8 mouse cellular contexts compared by ENCODE assay signal in genomic region chr7:130577388-130578003, GRCm38 (mm10). TPM values are rescaled to one million over a fixed set of nuclear protein-coding genes. Genes with fewer than 3 reads are reported as not detected.
DNase-seq lines count a peak whose midpoint lies in the region; ATAC-seq and TF ChIP-seq lines count a peak whose summit lies in the region.

Gene Tacc2, plus strand, starts transcription at chr7:130577438.

- peak within 1 kb of the TSS; percentile 15; the same call in 1 of the 2 replicates for H3K4me2 ChIP-seq in forebrain, embryonic 14.5 days (ENCODE audit: low read length)
- peak within 1 kb of the TSS; percentile 31 for H3K4me2 ChIP-seq in hindbrain, embryonic 12.5 days (replicated peaks)
- peak within 1 kb of the TSS; percentile 47 for H3K4me2 ChIP-seq in liver, embryonic 11.5 days

- no peaks in the 10 kb centered on the region for H3K36me3 ChIP-seq in thymus, adult 2 months (ENCODE audit: control insufficient read depth, insufficient read depth, low read length)
- no peaks in the 10 kb centered on the region for H3K36me3 ChIP-seq in forebrain, embryonic 14.5 days (ENCODE audit: control insufficient read depth, insufficient read depth, low read length)
- no peaks in the 10 kb centered on the region for H3K36me3 ChIP-seq in hindbrain, embryonic 12.5 days
- no peaks in the 10 kb centered on the region for H3K36me3 ChIP-seq in liver, embryonic 11.5 days (ENCODE audit: control insufficient read depth, insufficient read depth, low read length)

- 54% methylated on average over 15 of the region's 15 CpGs for WGBS in thymus, adult 2 months
- 50% methylated on average over 15 of the region's 15 CpGs for WGBS in forebrain, embryonic 14.5 days
- WGBS in hindbrain, embryonic 12.5 days: 51% methylated on average over 15 of the region's 15 CpGs
- WGBS in liver, embryonic 11.5 days: 30% methylated on average over 15 of the region's 15 CpGs

- H3K4me3 ChIP-seq in thymus, adult 2 months (ENCODE audit: control insufficient read depth, insufficient read depth, low read length): no peak within 1 kb of the TSS
- H3K4me3 ChIP-seq in forebrain, embryonic 14.5 days (ENCODE audit: low read depth, low read length): no peak within 1 kb of the TSS
- H3K4me3 ChIP-seq in hindbrain, embryonic 12.5 days: no peak within 1 kb of the TSS; the same call in 1 of the 2 replicates
- H3K4me3 ChIP-seq in liver, embryonic 11.5 days (ENCODE audit: low read depth, low read length): peak within 1 kb of the TSS; percentile 14; the same call in 1 of the 2 replicates

- no peaks in the 10 kb centered on the region for H3K27me3 ChIP-seq in thymus, adult 2 months (ENCODE audit: control insufficient read depth, insufficient read depth, low read length)
- no peaks in the 10 kb centered on the region for H3K27me3 ChIP-seq in forebrain, embryonic 14.5 days (replicated peaks; ENCODE audit: control insufficient read depth, insufficient read depth, low read length)
- H3K27me3 ChIP-seq in hindbrain, embryonic 12.5 days: no peaks in the 10 kb centered on the region
- H3K27me3 ChIP-seq in liver, embryonic 11.5 days (replicated peaks; ENCODE audit: control insufficient read depth, insufficient read depth, low read length): no peaks in the 10 kb centered on the region

- no peak within 1 kb of the TSS for H3K9ac ChIP-seq in forebrain, embryonic 14.5 days (ENCODE audit: low read length)
- no peak within 1 kb of the TSS for H3K9ac ChIP-seq in hindbrain, embryonic 12.5 days
- H3K9ac ChIP-seq in liver, embryonic 11.5 days (ENCODE audit: low read depth, low read length): no peak within 1 kb of the TSS

- no peak within 1 kb of the TSS for H3K27ac ChIP-seq in thymus, adult 2 months (ENCODE audit: control insufficient read depth, insufficient read depth, low read length)
- H3K27ac ChIP-seq in forebrain, embryonic 14.5 days (ENCODE audit: low read depth, low read length): peak within 1 kb of the TSS; percentile 41; the same call in 1 of the 2 replicates
- peak within 1 kb of the TSS; percentile 30; the same call in 1 of the 2 replicates for H3K27ac ChIP-seq in hindbrain, embryonic 12.5 days
- no peak within 1 kb of the TSS for H3K27ac ChIP-seq in liver, embryonic 11.5 days (ENCODE audit: low read depth, low read length)

- no peak for TF ChIP-seq CTCF in thymus, adult 2 months (IDR thresholded peaks at IDR 0.05; ENCODE audit: borderline replicate concordance, control insufficient read depth, extremely low read depth, insufficient read depth, low read length, poor library complexity)

- no peak for TF ChIP-seq POLR2A in thymus, adult 2 months (IDR thresholded peaks at IDR 0.05; ENCODE audit: control insufficient read depth, extremely low read depth, insufficient read depth, low read length, poor library complexity)

- ATAC-seq in forebrain, embryonic 14.5 days: no peak
- no peak for ATAC-seq in hindbrain, embryonic 12.5 days (ENCODE audit: low FRiP score)
- ATAC-seq in liver, embryonic 11.5 days (replicated peaks; ENCODE audit: low FRiP score): no peak

- no peaks in the 10 kb centered on the region for H3K9me3 ChIP-seq in forebrain, embryonic 14.5 days (replicated peaks; ENCODE audit: control insufficient read depth, low read length)
- H3K9me3 ChIP-seq in hindbrain, embryonic 12.5 days (replicated peaks): no peaks in the 10 kb centered on the region
- H3K9me3 ChIP-seq in liver, embryonic 11.5 days (ENCODE audit: control insufficient read depth, low read length): no peaks in the 10 kb centered on the region

- no peak for DNase-seq in thymus, adult 2 months
- no peak for DNase-seq in thymus, postnatal 25 days
- no peak for DNase-seq in forebrain, embryonic 14.5 days (ENCODE audit: low spot score)
- DNase-seq in liver, embryonic 11.5 days (ENCODE audit: low spot score): no peak
- DNase-seq in yolk sac, embryonic 10.5 days (ENCODE audit: low spot score): peak; percentile 56
- no peak for DNase-seq in urinary bladder, postnatal 36 days (ENCODE audit: low spot score in 2 of 2)
- no peak for DNase-seq in cerebellum, postnatal 10 days

- 0 out of 2 replicates have a peak, but pooled peaks cover 3% of the 10 kb centered on the region for H3K4me1 ChIP-seq in thymus, adult 2 months (replicated peaks; ENCODE audit: control insufficient read depth, insufficient read depth, low read length)
- peaks cover 4% of the 10 kb centered on the region for H3K4me1 ChIP-seq in forebrain, embryonic 14.5 days (ENCODE audit: control insufficient read depth, insufficient read depth, low read length)
- H3K4me1 ChIP-seq in hindbrain, embryonic 12.5 days: peaks cover 8% of the 10 kb centered on the region; the same call in 1 of the 2 replicates
- no peaks in the 10 kb centered on the region for H3K4me1 ChIP-seq in liver, embryonic 11.5 days (replicated peaks; ENCODE audit: control insufficient read depth, insufficient read depth, low read length)

RNA-seq across cellular contexts. Expression of gene Tacc2, which starts in this region (rescaled TPM):
- 31.9 and 41.1 TPM in 2 replicates for polyA plus RNA-seq in thymus, adult 2 months (2012; rRNA removed)
- polyA plus RNA-seq in forebrain, embryonic 14.5 days (2014; fragmentation: Nextera tagmentation; extraction: Ambion mirVana): 40.2 and 47.9 TPM in 2 replicates
- 69.4 and 75.5 TPM in 2 replicates for polyA plus RNA-seq in hindbrain, embryonic 12.5 days (2016; fragmentation: Nextera tagmentation; extraction: Ambion mirVana)
- polyA plus RNA-seq in liver, embryonic 11.5 days (2014; fragmentation: Nextera tagmentation; extraction: Ambion mirVana): 16.4 and 17.3 TPM in 2 replicates

Comparison
In these comparisons a context has a peak if more than half of its experiments do, and no peak if none do; other contexts are left out.
1. H3K27ac ChIP-seq: peak in forebrain, embryonic 14.5 days (single experiment) and hindbrain, embryonic 12.5 days (single experiment); none in thymus, adult 2 months (single experiment) and liver, embryonic 11.5 days (single experiment).
2. Peak in every context shown above with its lines, with median percentiles within 50 percentile points of each other: H3K4me2 ChIP-seq.